In the genomic region with DNA sequence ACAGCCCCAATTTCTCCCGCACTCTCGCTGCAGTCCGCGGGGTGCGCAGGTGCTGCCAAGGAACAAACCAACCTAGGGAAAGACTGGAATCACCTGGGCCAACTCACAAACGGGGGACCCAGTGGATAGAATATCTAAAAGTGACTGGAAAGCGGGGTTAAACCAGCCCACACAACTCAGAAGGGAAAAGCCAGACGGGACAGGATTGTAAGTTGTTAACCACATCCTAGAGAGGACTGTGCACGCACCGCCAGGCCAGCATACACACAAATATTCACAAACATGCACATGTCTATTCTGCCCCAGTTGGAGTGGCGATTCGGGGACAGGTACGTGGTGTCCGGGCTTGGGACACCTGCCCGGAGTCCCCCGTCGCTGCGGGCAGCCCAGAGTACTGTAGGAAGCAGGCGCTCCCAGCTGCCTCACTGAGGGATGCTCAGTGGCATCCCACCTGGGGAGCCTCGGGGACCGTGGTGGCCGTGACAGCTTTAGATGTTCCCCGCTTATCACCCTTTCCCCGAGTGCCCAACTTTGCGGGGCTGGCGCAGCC, we compare ENCODE assay signal across 8 mouse cellular contexts. TPM values are rescaled to one million over a fixed set of nuclear protein-coding genes. Genes with fewer than 3 reads are reported as not detected.
A peak's percentile ranks its signal among the peaks of the same experiment; 100 is the strongest.
DNase-seq lines count a peak whose midpoint lies in the region; ATAC-seq and TF ChIP-seq lines count a peak whose summit lies in the region.

No protein-coding gene starts in this region.

- H3K27me3 ChIP-seq in ES-Bruce4 (ENCODE audit: control insufficient read depth, insufficient read depth, low read length, poor library complexity, severe bottlenecking) = peaks cover 7% of the 10 kb centered on the region
- H3K27me3 ChIP-seq in hindbrain, embryonic 16.5 days (replicated peaks; ENCODE audit: control insufficient read depth, insufficient read depth, low read length) = no peaks in the 10 kb centered on the region
- H3K27me3 ChIP-seq in midbrain, embryonic 12.5 days = peaks cover 36% of the 10 kb centered on the region

- H3K27ac ChIP-seq in ES-Bruce4 (ENCODE audit: insufficient read depth, low read length) = no peak overlapping the region
- H3K27ac ChIP-seq in hindbrain, embryonic 16.5 days (ENCODE audit: low read depth, low read length) = 0 out of 2 replicates have a peak overlapping the region, but pooled peaks have one; percentile 48
- no peak overlapping the region for H3K27ac ChIP-seq in midbrain, embryonic 12.5 days (replicated peaks)

- TF ChIP-seq EP300 in ES-Bruce4 (IDR thresholded peaks at IDR 0.05; ENCODE audit: insufficient read depth, low read depth, low read length) = no peak

- peak; percentile 8 for DNase-seq in kidney, adult 18-20 months
- no peak for DNase-seq in kidney, adult 8-10 months
- DNase-seq in cerebellum, postnatal 14 days = peak; percentile 85 to 88
- no peak for DNase-seq in yolk sac, embryonic 10.5 days (ENCODE audit: low spot score)
- no peak for DNase-seq in ovary, adult 18-20 months (ENCODE audit: low spot score)

- H3K4me3 ChIP-seq in ES-Bruce4 (ENCODE audit: low read depth, low read length) = peak overlapping the region; percentile 69
- H3K4me3 ChIP-seq in hindbrain, embryonic 16.5 days (ENCODE audit: low read length) = peak overlapping the region; percentile 90
- H3K4me3 ChIP-seq in midbrain, embryonic 12.5 days = peak overlapping the region; percentile 81

- H3K4me1 ChIP-seq in ES-Bruce4 (ENCODE audit: control insufficient read depth, insufficient read depth, low read length) = no peaks in the 10 kb centered on the region
- H3K4me1 ChIP-seq in hindbrain, embryonic 16.5 days (ENCODE audit: control insufficient read depth, insufficient read depth, low read depth, low read length) = peaks cover 8% of the 10 kb centered on the region
- H3K4me1 ChIP-seq in midbrain, embryonic 12.5 days = peaks cover 14% of the 10 kb centered on the region

- H3K9me3 ChIP-seq in ES-Bruce4 (replicated peaks; ENCODE audit: control insufficient read depth, insufficient read depth, low read length, poor library complexity, severe bottlenecking) = no peaks in the 10 kb centered on the region
- H3K9me3 ChIP-seq in hindbrain, embryonic 16.5 days (ENCODE audit: control insufficient read depth, low read length) = no peaks in the 10 kb centered on the region; the same call in 1 of the 2 replicates
- 0 out of 2 replicates have a peak, but pooled peaks cover 3% of the 10 kb centered on the region for H3K9me3 ChIP-seq in midbrain, embryonic 12.5 days

- TF ChIP-seq POLR2A in ES-Bruce4 (IDR thresholded peaks at IDR 0.05; ENCODE audit: insufficient read depth, low read length) = no peak

- 1% methylated on average over 26 of the region's 26 CpGs for WGBS in hindbrain, embryonic 16.5 days
- WGBS in midbrain, embryonic 12.5 days = 1% methylated on average over 26 of the region's 26 CpGs

- no peak for TF ChIP-seq CTCF in ES-Bruce4 (IDR thresholded peaks at IDR 0.05; ENCODE audit: low read depth, low read length)

- H3K9ac ChIP-seq in ES-Bruce4 (ENCODE audit: low read depth, poor library complexity, severe bottlenecking) = peak overlapping the region; percentile 71; the same call in 1 of the 2 replicates
- peak overlapping the region; percentile 84 for H3K9ac ChIP-seq in hindbrain, embryonic 16.5 days (ENCODE audit: low read depth, low read length)
- H3K9ac ChIP-seq in midbrain, embryonic 12.5 days (replicated peaks) = peak overlapping the region; percentile 71

- no peaks in the 10 kb centered on the region for H3K36me3 ChIP-seq in ES-Bruce4 (ENCODE audit: control insufficient read depth, insufficient read depth, low read length, poor library complexity, severe bottlenecking)
- no peaks in the 10 kb centered on the region for H3K36me3 ChIP-seq in hindbrain, embryonic 16.5 days (ENCODE audit: control insufficient read depth, insufficient read depth, low read length)
- H3K36me3 ChIP-seq in midbrain, embryonic 12.5 days = no peaks in the 10 kb centered on the region

- peak; percentile 19 for ATAC-seq in hindbrain, embryonic 16.5 days
- ATAC-seq in midbrain, embryonic 12.5 days (ENCODE audit: low FRiP score, low read depth) = peak; percentile 52

- peak overlapping the region; percentile 92 for H3K4me2 ChIP-seq in hindbrain, embryonic 16.5 days (ENCODE audit: low read length)
- peak overlapping the region; percentile 84 for H3K4me2 ChIP-seq in midbrain, embryonic 12.5 days (replicated peaks)

RNA-seq across cellular contexts. Expression of a gene that starts 1.0 kb away (rescaled TPM):
- polyA plus RNA-seq in ES-Bruce4 (2011; ENCODE audit: insufficient read depth, insufficient read length, low read depth, missing spikeins) = 0.67 and 0.99 TPM in 2 replicates
- polyA plus RNA-seq in hindbrain, embryonic 16.5 days (2015; fragmentation: Nextera tagmentation; extraction: Ambion mirVana) = 7.4 and 7.9 TPM in 2 replicates
- polyA plus RNA-seq in midbrain, embryonic 12.5 days (2016; fragmentation: Nextera tagmentation; extraction: Ambion mirVana) = 4.0 and 4.2 TPM in 2 replicates

Comparison
In these comparisons a context has a peak if more than half of its experiments do, and no peak if none do; other contexts are left out.
1. DNase-seq: peak in kidney, adult 18-20 months (single experiment) and cerebellum, postnatal 14 days (2 of 2); none in kidney, adult 8-10 months (0 of 2), yolk sac, embryonic 10.5 days (single experiment) and ovary, adult 18-20 months (single experiment).
2. Peak in every context shown above with its lines, with median percentiles within 50 percentile points of each other: H3K4me3 ChIP-seq and H3K9ac ChIP-seq.